Mouse (Mus musculus): ENCODE measurements around the gene Megf11.

DNA sequence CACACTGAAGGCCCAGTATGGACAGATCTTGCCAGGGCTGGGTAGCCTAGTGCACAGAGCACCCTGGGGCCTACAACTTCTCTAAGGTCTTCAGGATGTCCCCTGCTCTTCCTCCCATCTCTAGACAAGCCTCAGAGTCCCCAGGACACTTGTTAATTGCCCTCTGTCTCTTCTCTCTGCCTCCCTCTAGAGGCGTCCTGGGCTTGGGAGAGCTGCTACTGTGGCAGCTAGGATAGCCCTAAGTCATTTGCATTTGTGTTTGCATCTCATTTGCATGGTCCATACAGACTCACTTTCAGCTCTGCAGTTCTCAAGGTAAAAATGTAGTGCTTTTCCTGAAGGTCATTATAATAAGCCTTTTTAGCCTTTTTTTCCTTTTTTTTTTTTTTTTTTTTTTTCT lies 11.7 kb downstream of the Megf11 start:
- TF ChIP-seq CTCF (IDR thresholded peaks at IDR 0.05; ENCODE audit: low read depth) (peak; percentile 69), EP300 (IDR thresholded peaks at IDR 0.05; ENCODE audit: low read depth) (no peak)
